Mouse (Mus musculus) thymus, adult 18-20 months (tissue): ENCODE measurements around the gene Fbxl8.
"Not testable (repeated sequence)": the region's sequence is repeated elsewhere in the genome, so short reads cannot be mapped to it uniquely, and the experiment has no call there.

Experiments used
- DNase-seq, 2 experiments: peaks; one replicate each; pipeline ENCODE4 v3.0.0; 2022; ENCODE audit warnings: mixed read lengths in 2 of 2

Fbxl8 gene

DNA sequence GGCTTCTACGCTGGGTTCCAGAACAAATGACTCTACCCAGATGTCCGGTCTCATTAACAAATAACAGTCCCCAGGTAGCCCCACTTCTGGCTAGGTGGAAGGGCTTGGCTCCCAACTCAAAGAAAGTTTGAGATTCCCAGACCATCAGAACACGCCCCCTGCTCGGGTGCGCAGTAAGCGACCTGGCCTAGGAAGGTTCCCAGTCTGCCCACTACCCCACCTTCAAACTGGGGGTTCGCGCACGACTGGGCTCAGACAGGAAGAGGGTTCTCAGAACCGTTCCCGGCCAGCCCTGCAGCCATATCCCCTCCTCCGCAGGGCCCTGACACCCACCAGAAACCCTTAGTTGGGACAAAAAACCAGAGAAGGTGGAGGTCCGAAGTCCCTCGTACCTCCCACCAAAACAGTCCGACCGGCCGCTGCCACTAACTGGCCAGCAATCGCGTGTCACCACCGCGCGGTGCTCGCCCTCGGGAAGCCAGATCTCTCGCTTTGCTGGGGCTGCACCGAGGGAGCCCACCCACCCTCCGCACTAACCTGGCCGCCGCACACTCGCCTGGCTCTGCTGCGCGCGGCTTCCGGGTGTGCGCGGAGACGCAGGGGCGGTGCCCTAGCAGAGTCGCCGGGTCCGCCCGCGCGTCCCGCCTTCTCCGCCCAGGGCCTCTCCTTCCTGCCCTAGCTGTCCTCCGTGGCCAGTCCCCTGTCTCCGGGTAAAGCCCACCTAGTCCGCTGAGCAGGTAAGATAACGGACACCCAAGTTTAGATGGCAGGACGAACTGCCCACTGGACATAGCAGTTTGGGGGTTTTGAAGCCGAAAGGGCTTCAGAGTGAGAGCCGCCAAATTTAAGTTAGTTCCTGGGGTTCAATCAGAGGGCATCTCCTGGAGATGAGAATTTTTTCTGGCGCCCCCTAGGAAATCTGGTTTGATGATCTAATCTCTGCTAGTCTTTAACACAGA lies at the start of gene Fbxl8, which contains the start of gene Tradd:
Gene Fbxl8 (plus strand): TSS at position 625 of the 959 bp plus-strand sequence.
Gene Tradd (minus strand): TSS at position 586 of the 959 bp plus-strand sequence.
- DNase-seq: peak; percentile 70 to 71

DNA sequence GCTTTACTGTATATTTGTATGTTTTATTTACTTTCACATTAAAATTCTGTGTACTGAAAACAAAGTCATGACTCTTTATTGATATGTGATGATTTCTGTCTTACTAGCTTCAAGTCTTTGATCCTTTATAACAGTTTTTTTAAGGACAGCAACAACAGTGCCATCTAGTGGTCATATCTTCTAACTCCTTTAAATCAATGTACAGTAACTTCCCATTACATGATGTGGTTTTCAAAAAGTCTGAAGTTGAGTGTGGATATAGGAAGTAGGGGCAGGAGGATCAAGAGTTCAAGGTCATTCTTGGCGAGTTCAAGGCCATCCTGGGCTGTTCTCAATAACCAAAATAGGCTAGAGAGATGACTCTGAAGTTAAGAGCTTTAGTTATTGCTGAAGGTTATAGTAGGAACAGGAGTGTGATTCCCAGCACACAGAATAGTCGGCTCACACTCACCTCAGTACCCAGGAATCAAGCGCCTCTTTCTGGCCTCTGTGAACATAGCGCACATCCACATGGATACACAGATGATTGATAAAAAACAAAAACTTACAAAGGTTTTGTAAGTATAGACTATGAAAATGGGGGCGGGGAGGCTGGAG lies 46.4 kb upstream of the Fbxl8 start:
- no peak for DNase-seq

DNA sequence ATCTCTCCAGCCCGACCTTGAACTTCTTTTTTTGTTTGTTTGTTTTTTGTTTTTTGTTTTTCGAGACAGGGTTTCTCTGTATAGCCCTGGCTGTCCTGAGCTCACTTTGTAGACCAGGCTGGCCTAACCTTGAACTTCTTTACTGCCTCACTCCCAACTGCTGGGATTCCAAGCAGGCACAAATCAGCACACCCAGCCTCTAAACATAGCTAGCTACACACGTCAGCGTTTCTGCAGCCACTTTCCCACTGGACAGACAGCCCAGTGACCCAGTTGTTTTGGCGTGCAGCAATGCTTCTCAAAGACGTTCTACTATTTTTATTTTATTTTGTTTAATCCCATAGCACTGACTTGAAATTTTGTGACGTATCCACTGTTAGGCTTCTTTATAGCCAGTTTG lies 40.6 kb upstream of the Fbxl8 start:
- no peak for DNase-seq

DNA sequence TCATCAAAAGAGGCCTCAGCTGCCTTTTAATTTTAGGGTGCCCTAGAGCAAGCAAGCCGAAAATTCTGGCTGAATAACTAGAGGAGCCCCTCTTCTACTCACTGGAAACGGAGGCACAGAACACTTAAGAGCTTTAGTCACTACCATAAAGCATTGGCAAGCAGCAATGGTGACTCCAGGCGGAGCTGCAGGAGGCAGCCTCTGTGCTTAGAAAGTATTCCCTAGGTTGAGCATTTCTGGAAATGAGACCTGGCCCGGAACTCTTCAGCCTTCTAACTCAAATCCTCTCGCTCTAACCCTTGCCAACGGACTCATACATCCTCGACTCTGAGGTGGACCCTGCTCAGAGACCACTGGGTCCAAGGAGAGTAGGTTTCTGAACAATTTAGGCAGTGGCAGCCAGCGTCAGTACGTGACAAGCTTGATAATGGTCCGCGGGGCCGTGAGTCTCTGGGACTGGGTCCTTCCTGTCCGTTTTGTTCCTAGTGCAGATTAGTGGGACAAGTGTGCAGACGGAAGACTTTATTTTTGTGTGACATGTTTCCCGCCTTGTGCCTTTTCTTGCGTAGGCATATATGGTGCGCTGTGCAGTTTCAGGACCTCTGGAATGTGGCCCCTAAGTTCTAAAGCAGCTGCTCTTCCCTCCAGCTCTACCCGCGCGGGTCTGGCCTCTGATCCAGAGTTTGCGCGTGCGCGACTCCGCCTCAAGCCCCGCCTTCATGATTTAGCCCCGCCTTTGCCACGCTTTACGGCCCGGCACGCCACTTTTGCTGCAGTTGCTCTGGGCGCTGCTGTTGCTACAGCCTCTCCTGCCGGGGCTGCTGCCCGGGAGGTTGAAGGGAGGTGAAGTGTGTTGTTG lies 39.8 kb upstream of the Fbxl8 start, which contains the start of gene D230025D16Rik:
Gene D230025D16Rik (plus strand): TSS at position 733 of the 859 bp plus-strand sequence.
- DNase-seq: peak; percentile 86 to 87

DNA sequence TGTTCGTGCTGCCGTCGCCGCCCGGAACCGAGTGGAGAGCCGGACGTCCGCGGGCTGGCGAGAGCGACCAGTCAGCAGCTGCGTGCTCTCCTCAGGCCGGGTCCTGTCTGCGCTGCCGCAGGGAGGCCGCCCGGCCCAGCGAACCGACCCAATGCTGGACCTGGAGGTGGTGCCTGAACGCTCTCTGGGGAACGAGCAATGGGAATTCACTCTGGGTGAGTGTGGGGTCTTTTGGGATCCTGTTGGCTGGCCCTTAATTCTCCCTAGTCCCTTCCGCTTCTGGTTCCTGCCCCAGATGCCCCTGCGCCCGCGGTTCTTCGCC lies 39.2 kb upstream of the Fbxl8 start:
- no peak for DNase-seq

DNA sequence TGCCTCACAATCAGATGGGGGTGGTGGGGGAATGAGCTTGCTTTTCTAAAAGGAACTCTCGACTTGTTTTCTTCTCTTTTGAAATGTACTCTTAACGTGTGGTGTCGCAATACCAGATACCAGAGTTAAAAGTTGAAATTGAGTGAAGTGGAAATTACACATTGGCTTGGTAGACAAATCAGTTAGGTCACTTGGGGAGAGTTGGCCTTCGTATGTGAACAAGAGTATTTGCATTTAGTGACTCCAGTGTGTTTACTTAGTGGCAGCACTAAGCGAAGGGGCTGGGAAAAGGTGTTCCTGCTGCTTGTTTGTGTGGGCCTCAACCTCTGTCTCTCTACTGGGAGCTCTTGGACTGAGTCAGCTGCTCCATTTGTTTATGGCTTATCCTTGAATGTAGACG lies 38.5 kb upstream of the Fbxl8 start:
- DNase-seq: no peak

DNA sequence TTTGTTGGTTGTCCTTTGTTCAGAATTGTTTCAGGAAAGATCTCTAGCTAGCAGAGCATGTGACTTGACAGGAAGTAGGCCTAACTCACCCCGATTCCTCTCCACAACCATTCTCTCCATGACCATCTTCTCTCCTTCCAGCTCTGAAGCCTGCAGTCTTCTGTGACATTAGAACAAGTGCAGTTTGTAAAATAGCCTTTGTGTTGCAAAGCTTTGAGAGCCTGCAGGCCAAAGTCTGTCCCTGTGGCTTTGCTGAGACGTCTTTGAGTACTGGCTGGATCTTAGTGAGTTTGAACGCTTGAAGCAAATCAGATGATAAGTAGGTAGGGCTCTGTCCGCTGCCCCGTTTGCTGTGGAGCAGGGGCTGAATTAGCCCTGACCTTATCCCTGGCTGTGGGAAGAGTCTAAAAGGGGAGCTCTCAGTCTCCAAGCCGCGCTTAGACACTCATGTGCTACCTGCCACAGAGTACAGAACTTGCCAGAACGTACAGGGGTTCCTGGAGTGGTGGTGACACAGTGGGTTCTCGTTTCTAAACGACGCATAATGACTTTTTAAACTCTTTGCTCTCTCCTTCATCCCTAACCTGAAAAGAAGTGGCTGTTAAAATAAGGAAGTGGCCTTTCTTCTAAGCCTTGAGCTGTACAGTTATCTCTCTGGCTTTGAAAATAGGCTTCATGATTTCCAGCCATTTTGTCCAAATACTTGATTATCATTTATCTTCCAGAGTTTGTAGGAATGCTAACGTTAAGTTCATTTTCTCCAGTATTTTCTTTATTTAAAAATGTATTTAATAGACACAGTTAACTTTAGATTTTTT lies 32.7 kb upstream of the Fbxl8 start:
- no peak for DNase-seq

DNA sequence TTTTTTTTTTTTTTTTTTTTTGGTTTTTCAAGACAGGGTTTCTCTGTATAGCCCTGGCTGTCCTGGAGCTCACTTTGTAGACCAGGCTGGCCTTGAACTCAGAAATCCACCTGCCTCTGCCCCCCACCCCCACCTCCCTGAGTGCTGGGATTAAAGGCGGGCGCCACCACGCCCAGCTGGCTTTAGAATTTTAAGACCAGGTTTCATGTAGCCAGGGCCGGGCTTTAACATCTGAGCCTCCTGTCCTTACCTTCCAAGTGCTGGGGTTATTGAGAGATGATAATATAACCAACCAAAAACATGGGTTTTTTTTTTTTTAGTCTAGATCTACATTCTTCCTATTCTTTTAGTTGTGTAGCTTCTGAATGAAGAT lies 32.1 kb upstream of the Fbxl8 start:
- not testable (repeated sequence) for DNase-seq

DNA sequence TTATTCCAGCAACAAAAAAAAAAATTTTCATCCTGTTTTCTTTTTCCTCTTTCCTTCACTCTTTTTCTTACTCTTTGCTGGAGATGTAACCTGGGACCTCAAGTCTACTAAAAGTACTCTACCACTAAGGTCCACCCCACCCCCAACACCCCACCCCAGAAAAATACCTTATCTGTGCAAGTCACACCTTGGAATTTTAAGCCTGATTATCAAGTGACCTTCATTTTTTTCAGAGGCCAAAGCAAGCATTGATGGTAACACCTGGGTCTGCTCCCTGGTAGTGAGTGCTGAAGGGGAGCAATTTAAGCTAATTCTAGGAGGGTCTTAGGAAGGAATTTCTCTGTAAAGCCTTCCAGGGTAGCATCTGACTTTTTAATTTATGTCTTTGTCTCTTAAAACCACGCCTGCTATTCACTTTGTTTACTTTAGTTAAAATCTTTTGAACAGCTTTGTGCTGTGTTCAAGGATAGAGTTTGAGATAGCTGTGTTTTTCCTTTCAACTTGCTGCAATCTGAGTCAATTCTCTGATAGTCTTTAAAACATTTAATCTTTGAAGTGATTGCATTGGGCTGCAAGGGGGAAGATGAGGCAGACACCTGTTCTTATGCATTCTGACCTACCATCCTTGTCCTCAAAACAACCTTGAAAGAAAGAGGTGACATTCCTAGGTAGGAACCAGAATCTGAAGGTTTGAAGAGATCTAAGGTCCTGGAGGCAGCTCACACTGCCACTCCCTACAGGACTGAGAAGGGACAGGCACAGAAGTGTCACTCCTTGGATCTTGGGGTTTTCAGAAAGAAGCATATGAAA lies 31.1 kb upstream of the Fbxl8 start:
- DNase-seq: no peak

DNA sequence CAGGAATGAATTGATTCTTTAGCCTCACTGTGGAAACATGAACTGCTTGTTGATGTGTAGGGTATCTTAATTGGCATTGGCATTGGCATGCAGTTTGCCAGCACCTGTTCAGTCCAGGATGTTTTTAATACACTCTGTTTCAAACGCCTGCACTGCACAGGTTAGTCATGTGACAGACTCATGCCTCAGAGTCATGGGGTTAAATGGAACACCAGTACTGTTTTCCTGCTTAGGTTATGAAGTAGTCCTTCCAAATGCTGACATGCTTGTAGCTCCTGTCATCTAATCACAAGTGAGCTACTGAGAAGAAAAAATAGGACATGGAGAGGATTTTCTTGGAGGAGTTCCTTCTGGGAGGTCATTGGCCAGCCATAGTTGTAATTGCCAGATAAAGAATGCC lies 29.2 kb upstream of the Fbxl8 start:
- no peak for DNase-seq

DNA sequence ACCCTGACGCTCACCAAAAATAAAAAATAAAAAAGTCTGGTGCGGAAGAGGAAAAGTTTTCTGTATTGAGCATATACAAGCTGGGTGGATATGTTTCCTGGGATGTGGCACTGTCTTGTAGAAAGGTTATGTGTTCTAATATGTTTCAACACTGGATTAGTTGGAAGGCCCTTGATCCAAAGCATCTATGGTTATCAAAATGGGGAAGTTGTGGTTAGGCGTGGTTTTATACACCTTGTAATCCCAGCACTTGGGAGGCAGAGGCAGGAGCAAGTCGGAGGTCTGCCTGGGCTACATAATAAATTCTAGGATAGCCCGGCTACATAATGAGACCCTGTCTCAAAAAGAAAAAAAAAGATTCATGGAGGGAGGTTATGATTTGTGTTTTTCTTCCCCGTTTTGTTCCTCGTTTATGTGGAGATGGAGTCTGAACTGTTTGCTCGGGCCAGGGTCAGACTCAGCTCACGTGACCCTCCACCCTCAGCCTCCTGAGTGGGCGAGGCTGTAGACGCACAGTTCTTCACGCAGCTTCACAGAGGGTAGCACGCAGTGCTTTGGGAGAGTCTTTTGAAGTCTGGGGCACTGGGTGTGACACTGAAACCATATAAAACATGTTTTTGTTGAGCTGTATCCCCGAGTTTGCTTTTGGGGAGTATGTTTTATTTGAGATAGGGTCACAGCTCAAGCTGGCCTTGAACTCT lies 26.9 kb upstream of the Fbxl8 start:
- DNase-seq: no peak

DNA sequence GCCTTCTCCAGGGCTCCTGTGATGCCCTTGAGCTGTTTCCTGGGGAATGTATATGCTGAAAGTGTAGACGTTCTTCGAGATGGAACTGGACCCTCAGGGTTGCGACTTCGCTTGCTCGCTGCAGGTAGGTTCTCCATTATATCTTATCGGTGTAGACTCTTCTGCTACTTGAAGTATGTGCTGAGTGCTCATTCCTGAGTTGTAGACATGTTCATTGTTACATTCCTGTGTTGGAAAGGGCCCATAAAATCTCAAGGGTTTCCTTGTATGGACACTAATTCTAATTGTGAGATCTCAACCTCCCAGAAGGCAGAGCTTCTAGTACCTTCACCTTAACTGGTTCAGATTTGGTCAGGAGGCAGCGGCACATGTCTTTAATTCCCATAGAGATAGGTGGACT lies 23.4 kb upstream of the Fbxl8 start:
- no peak for DNase-seq

DNA sequence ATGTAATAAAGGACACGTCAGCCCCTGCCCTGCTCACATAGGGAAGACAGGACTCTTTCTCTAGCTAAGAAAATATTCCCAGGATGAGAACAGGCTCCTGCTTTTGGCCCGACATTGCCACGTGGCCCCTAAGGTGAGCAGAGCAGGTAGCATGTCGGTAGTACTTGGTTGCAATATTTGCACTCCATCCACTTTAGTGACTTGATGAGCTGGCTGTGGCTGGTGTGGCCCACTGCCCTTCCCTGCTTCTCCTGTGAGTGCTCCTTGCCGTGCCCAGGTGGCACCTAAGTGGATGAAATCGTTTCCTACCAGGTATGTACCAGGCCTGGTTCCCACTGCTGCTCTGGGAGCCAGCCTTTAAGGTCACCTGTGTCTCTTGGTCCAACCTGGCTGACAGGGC lies 12.5 kb upstream of the Fbxl8 start:
- DNase-seq: no peak

DNA sequence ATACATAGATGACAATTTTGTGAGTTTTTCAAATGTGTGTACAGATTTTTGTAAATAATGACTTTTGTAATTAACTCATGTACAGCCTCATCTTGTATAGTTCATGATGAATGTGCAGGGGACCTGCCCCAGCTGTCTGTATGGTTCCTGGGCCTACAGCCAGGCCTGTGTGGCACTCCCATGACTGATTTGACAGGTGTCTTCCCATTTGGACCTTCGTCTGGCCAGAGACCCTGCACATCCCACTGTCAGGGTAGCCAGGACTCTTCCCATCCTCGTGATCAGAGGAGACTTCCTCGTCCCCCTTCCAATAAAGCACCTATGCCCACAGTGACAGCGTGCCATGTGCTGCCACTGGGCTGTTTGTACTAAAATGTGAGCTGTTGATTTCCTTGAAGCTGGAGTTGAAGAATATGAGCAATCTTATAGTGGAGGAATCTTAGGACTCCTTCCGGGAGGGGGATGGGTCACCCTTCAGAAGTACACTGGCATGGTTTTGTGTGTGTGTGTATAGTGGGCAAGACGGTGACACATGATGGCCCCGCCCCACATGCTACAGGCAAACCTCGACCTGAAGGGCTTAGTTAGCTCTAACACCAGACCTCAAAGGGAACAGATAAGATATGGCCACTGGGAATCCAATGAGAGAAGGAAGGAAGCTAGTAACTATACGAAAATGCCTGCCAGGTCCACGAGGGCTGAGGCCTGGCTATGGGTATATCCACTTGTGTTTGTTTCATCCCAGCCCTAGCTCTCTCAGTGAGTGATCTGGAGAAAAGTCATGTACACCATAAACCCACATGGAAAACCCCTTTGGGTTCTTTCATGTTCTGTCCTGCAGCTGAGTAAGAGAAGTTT lies 11.5 kb upstream of the Fbxl8 start:
- peak in 1 of 2 experiments; percentile 12 for DNase-seq

DNA sequence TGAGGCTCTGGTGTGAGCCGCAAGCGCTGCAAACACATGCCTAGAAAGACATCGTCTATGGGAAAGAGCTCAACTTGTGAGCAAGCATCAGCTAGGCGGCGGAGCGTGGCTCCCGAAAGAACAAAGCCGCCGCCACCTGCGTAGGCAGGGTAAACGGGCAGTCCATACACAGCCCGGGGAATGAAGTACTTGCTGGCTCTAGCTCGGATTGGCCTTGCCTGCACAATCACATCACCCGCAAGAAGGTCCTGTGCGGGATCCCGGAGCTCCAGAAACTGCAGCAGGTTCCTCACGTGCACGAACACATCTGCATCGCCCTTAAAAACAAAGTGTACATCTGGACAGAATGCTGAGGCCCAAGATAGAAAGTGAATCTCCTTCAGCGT lies 10.7 kb upstream of the Fbxl8 start:
- no peak for DNase-seq

DNA sequence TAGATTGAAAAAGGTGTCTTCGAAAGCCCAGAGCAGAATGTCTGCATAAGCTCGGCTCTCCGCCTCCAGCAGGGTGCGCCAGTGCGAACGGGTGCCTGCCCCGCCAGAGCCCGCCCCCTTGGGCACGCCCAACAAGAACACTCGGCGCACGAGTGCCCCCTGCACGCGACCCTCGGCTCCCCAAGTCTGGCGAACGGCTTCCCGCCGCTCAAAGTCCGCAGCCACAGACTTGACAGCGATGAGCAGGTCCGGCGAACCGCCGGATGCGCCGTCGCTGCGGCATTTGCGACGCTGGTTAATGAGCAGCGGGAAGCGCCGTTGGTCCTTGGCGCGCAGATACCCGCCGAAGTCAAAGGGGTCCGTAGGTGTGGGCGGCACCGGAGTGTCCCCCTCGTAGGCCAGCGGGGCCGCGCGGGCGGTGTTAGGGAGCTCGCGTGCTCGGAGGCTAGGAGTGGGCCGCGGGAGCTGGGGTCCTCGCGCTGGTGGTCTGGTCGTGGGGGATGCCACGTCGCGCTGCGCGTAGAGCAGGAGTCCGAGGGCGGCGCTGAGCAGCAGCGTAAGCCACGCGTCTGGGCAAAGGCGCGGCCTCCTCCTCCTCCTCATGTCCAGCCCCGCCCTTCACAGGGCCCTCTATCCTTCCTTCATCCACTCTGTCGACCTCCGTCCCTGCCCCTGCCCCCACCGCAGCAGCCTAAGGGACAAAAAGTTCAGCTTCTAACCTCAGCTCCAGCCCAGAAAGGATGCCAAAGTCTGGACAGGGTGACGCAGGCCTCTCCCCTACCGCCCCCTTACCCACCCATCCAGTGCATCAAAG lies 10.1 kb upstream of the Fbxl8 start:
- DNase-seq: peak; percentile 85 to 88

DNA sequence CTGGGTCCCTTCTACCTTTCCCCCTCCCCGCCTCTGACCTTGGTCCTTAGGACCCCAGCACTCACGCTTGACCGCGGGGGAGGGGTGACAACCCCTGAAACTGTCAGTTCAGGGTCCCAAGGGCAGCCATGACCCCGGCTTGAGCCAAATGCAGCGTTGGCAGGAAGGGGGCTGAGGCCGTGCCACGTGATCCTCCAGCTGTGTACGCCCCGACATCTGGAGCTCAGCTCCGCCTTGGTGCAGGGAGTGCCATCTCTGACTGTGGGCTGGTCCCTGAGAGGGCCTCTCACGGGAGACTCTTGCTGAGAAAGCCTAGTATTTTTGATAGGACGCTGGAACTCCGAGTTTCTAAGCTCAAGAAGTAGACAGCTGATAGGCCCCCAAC lies 9.5 kb upstream of the Fbxl8 start, which contains the start of gene B3gnt9:
Gene B3gnt9 (minus strand): TSS at position 188 of the 385 bp plus-strand sequence.
- DNase-seq: peak; percentile 69 to 73

DNA sequence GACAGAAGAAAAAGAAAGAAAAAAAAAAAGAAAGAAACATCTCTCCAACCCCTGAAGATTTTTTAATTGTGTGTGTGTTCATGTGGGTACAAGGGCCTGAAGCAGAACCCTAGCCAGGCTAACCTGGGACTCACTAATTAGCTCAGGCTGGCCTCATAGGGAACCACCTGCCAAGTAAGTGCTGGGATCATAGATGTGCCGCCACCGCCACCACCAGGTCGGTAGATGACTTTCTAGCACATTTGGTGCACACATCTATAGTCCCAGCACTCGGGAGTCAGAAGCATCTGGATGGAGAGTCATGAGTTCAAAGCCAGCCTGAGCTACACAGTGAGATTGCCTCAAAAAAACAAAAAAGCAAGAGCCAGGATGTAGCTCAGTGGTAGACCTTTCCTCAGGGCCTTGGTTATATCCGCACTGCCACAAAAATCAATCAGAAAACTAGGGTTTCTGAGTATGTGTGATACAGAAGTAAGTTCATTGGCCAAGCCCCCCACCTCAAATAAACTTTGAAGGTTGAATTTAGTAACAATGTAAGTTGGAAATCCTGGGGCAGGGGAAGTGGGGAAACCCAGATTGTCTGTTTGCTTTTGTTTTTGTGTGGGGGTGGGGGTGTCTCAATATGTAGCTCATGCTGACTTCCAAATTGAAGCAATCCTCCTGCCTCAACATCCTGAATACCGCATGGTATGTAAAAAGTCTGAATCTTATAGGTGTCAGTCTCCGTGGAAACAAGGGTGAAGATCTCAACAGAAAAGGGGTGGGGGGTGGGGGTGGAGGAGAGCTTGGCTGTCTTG lies 6.9 kb upstream of the Fbxl8 start:
- no peak for DNase-seq
